ENCODE assay signal across 9 mouse cellular contexts in genomic region chr4:58749101-58749500, GRCm38 (mm10). TPM values are rescaled to one million over a fixed set of nuclear protein-coding genes. Genes with fewer than 3 reads are reported as not detected.
A peak's percentile ranks its signal among the peaks of the same experiment; 100 is the strongest.
DNase-seq lines count a peak whose midpoint lies in the region; ATAC-seq lines count a peak whose summit lies in the region.
"Had no signal": no experiment of that assay in that cellular context is flagged by ENCODE, and none has a peak within 500 bp of the region (broad histone marks: within the 10 kb centered on the region; RNA-seq: fewer than 3 reads in every experiment).

No protein-coding gene starts in this region.

- no peaks in the 10 kb centered on the region for H3K36me3 ChIP-seq in hindbrain, embryonic 10.5 days
- no peaks in the 10 kb centered on the region for H3K36me3 ChIP-seq in hindbrain, embryonic 14.5 days (replicated peaks; ENCODE audit: control insufficient read depth, insufficient read depth)
- no peaks in the 10 kb centered on the region for H3K36me3 ChIP-seq in limb, embryonic 10.5 days
- H3K36me3 ChIP-seq: neural tube, embryonic 13.5 days had no signal

- H3K9me3 ChIP-seq in hindbrain, embryonic 10.5 days = no peaks in the 10 kb centered on the region
- H3K9me3 ChIP-seq in hindbrain, embryonic 14.5 days (ENCODE audit: control insufficient read depth, low read length) = no peaks in the 10 kb centered on the region
- H3K9me3 ChIP-seq in limb, embryonic 10.5 days (replicated peaks) = no peaks in the 10 kb centered on the region
- H3K9me3 ChIP-seq: neural tube, embryonic 13.5 days had no signal

- WGBS in hindbrain, embryonic 10.5 days = 52% methylated on average over 10 of the region's 10 CpGs
- 58% methylated on average over 10 of the region's 10 CpGs for WGBS in hindbrain, embryonic 14.5 days
- WGBS in limb, embryonic 10.5 days = 62% methylated on average over 10 of the region's 10 CpGs

- 0 out of 2 replicates have a peak, but pooled peaks cover 4% of the 10 kb centered on the region for H3K4me1 ChIP-seq in hindbrain, embryonic 10.5 days (replicated peaks)
- no peaks in the 10 kb centered on the region for H3K4me1 ChIP-seq in hindbrain, embryonic 14.5 days (replicated peaks; ENCODE audit: control insufficient read depth, insufficient read depth, low read length)
- H3K4me1 ChIP-seq in limb, embryonic 10.5 days = peaks cover 12% of the 10 kb centered on the region
- H3K4me1 ChIP-seq: neural tube, embryonic 13.5 days had no signal

- no peaks in the 10 kb centered on the region for H3K27me3 ChIP-seq in hindbrain, embryonic 10.5 days (ENCODE audit: insufficient read depth, poor library complexity, severe bottlenecking)
- no peaks in the 10 kb centered on the region for H3K27me3 ChIP-seq in hindbrain, embryonic 14.5 days (ENCODE audit: control insufficient read depth, insufficient read depth, low read length)
- no peaks in the 10 kb centered on the region for H3K27me3 ChIP-seq in limb, embryonic 10.5 days (ENCODE audit: low read depth, poor library complexity, severe bottlenecking)
- H3K27me3 ChIP-seq: neural tube, embryonic 13.5 days had no signal

- H3K9ac ChIP-seq in hindbrain, embryonic 14.5 days = no peak overlapping the region
- H3K9ac ChIP-seq: neural tube, embryonic 13.5 days had no signal

- no peak overlapping the region for H3K4me3 ChIP-seq in hindbrain, embryonic 10.5 days
- H3K4me3 ChIP-seq in hindbrain, embryonic 14.5 days (replicated peaks; ENCODE audit: low read length) = no peak overlapping the region
- H3K4me3 ChIP-seq in limb, embryonic 10.5 days = no peak overlapping the region
- H3K4me3 ChIP-seq: neural tube, embryonic 13.5 days had no signal

- ATAC-seq in hindbrain, embryonic 14.5 days (ENCODE audit: low FRiP score) = no peak
- no peak for ATAC-seq in inflammation-experienced regulatory T-cells, adult 6 months

- peak; percentile 19 for DNase-seq in hindbrain, embryonic 10.5 days (ENCODE audit: low spot score)
- no peak for DNase-seq in hindbrain, embryonic 14.5 days (ENCODE audit: low spot score)
- DNase-seq in adrenal gland, postnatal 14 days = peak; percentile 8
- DNase-seq in heart, adult 9 months (ENCODE audit: low spot score in 2 of 2) = peak; percentile 63 to 76
- DNase-seq in limb, embryonic 10.5 days (ENCODE audit: low spot score) = peak; percentile 35
- DNase-seq in urinary bladder, postnatal 36 days (ENCODE audit: low spot score in 2 of 2) = peak; percentile 41 to 57
- no peak for DNase-seq in cerebellum, adult 11 months

- no peak overlapping the region for H3K4me2 ChIP-seq in hindbrain, embryonic 14.5 days (replicated peaks)
- H3K4me2 ChIP-seq: neural tube, embryonic 13.5 days had no signal

- 0 out of 2 replicates have a peak overlapping the region, but pooled peaks have one; percentile 16 for H3K27ac ChIP-seq in hindbrain, embryonic 10.5 days
- H3K27ac ChIP-seq in hindbrain, embryonic 14.5 days = no peak overlapping the region
- H3K27ac ChIP-seq in limb, embryonic 10.5 days = peak overlapping the region; percentile 84
- H3K27ac ChIP-seq: neural tube, embryonic 13.5 days had no signal

RNA-seq across cellular contexts. Expression of gene Olfr267, which starts 38.4 kb away (rescaled TPM):
- polyA plus RNA-seq in hindbrain, embryonic 10.5 days (2016; fragmentation: Nextera tagmentation; extraction: Ambion mirVana) = not detected in 2 replicates
- polyA plus RNA-seq in hindbrain, embryonic 14.5 days (2014; fragmentation: Nextera tagmentation; extraction: Ambion mirVana) = 0.09 TPM in 1 of 2 replicates, not detected in the other
- total RNA-seq in adrenal gland, postnatal 14 days (2021) = 0.15 and 0.34 TPM in 2 replicates
- not detected in 2 replicates for polyA plus RNA-seq in limb, embryonic 10.5 days (2016; fragmentation: Nextera tagmentation; extraction: Ambion mirVana)
- polyA plus RNA-seq in inflammation-experienced regulatory T-cells, adult 6 months (2017; shearing (Covaris generic)) = not detected
- polyA plus RNA-seq: neural tube, embryonic 13.5 days had no signal

Comparison
In these comparisons a context has a peak if more than half of its experiments do, and no peak if none do; other contexts are left out.
1. DNase-seq: peak in hindbrain, embryonic 10.5 days (single experiment), adrenal gland, postnatal 14 days (single experiment), heart, adult 9 months (2 of 2), limb, embryonic 10.5 days (single experiment) and urinary bladder, postnatal 36 days (2 of 2); none in hindbrain, embryonic 14.5 days (single experiment) and cerebellum, adult 11 months (single experiment).